Mouse (Mus musculus) Muller cell, postnatal 12 days (primary cell): Measurements from ENCODE around the gene Atp6v1f.

Experiments used
- DNase-seq: peaks from one replicate; pipeline ENCODE4 v3.0.0-alpha.2; 2015; ENCODE audit errors: inconsistent ontology term

Gene Atp6v1f

DNA sequence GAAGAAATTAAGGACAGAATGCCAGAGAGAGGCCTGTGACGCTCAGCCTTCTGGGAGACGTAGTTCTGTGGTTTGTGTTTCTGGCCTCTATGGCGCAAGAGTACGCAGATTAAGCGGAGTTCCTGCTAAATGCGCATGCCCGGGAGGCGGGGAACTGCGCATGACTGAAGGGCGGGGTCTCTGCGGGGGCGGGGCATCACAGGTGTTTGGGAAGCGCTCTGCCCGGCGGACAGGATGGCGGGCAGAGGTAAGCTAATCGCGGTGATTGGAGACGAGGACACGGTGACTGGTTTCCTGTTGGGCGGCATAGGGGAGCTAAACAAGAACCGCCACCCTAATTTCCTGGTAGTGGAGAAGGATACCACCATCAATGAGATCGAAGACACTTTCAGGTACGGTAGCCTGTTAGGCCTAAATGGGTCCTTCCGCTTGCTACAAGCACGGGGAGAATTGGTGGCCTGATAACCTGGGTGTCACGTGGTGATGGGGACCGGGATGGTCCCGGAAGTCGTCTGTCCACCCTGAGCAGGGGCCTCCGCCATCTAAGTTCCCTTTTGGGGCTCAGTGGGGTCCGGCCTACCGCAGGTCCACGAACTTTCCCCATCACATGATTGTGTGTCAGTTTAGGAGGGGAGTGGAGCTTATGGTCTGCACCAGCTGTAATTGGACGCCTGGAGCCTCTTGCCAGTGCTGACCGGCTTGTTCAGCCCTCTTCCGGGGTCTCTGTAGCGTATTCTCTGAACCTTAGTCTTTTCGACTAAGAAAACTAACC is at the start of gene Atp6v1f:
Gene Atp6v1f (plus strand): TSS at position 136 of the 772 bp plus-strand sequence.
- peak; percentile 97 for DNase-seq

DNA sequence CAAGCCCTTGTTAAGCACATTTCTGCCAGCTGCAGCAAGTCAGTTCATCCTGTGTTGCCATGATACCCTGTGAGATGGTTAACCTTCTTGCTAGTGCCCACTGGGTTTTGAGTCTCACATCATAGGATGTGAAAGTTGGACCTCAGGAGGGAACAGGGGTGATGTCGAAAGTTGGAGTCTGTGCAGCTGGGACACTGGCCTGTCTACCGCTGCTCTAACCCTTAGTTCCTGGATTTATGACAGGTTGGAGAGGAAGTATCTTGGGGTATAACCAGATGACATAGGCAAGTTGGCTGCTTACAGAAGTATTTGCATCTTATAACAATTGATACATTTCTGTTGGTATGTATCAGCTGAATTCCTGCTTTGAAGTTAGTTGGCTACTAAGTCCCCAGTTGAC is 46.9 kb upstream of the Atp6v1f start:
- DNase-seq, result no peak

DNA sequence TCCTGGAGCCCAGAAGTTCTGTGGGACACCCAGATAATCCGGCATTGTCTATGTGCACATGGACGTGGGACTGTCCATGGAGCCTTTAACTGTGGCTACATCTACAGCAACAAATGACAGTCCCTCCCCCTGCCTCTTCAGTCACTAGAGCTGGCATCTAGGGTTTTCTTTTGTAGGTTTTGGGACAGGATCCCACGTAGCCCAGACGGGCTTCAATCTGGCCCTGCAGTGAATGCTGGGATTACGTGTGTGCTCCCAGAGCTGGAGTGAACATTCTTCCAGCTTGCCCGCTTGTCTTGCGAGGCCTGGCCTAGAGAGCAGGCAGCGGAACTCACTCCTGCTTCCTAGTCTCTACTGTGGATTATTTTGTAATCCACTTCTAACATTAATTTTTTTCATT is 42.4 kb upstream of the Atp6v1f start:
- no peak for DNase-seq

DNA sequence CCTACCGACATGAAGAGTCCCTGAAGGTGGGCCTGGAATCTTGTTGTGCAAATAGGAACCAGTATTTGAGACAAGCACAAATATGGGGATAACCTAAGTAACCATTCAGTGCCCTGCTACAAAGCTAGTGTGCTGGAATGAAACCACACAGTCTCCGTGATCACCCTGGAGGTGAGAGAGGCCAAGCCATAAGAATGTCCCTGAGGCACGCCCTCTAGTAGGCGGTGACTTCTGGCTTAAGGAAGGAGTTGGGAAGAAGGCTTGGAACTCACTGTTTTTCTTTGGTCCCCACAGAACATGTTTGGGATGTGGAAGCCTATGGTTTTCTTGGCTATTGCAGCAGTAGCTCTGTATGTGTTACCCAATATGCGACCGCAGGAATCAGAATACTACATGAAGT is 41.2 kb upstream of the Atp6v1f start:
- no peak for DNase-seq

DNA sequence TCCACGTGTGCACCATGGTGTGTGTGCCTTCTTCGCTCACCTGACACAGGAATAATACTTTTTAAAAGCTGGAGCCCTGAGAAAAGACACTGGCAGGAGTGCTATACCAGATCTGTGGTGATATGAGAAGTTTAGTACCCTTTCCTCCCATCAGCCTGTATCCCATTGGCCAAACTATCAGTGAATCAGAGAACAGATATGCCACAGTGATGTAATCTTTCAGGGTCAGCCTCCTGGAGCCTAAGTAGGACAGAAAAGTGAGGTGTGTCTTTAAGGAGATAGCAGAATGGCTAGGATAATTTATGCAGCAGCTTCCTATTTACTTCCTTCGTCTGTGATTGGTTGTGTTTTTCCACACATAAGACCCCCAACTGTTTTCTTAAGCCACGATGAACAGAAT is 39.3 kb upstream of the Atp6v1f start:
- peak; percentile 31 for DNase-seq

DNA sequence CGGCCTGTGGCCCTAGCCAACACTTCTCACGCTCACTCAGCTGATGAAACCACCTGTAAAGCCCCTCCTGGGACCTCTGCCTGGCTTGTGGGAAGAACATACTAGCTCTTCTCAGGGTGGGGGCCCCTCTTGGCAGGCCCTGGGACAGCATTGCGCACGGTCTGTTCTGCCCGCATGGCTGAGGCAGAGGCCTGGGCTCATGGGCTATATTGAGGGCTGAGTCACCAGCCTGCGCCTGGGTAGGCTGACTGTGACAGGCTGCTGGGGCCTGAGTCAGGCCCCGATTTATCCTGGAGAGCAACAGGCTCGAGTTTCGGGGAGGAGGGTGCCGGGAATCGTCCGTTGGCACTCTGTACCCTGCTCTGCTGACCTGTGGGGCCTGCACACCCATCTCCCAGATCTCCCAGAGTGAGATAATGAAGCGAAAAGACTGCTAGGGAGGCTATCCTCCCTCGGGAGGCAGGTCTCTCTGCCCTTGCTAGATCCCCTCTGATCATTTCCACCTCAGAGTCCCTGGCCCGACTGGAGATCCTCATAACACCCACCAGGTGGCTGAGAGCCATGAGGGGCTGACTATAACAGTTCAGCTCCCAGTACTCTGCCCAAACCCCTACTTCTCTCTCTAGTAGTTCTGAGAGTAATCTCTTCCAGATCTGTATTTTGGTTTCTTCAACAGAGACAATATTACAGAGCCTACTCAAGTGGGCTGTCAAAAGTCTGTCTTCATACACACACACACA is 36.7 kb upstream of the Atp6v1f start:
- DNase-seq, result peak; percentile 23

DNA sequence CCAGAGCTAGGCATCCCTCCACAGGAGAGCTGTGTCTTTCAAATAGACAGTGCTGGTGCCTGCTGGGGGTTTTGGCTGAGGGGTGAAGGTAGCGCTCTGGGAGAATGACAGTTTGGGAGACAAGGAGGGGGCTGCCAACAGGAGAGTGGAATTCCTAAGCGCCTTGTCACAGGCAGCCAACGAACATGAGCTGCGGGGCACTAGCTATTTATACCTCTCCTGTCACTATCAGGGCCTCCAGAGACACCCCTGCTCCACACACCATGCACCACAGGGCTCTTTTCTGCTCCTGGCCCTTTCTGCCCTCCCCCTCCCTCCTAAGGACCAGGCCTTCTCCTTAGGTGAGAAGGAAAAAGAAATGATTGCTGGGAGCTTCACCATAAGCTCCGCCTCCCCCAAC is 36.0 kb upstream of the Atp6v1f start:
- DNase-seq, result peak; percentile 74

DNA sequence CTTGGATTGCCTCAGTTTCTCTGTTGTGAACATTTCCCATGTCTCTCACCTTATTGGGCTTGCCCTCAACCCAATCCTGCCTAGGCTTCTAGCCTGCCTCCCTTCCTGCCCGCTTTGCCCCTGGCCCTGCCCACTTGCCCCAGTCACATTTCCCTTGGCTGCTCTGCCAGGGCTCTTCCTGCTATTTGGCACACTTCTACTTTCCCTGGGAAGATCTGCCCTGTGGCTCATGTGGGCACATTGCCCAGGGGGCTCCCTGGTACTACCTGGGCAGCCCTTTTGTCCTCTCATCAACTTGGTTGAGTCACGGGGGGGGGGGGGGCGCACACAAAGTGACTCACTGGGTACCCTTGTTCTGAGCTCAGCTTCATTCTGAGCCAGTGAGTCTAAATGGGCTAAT is 35.4 kb upstream of the Atp6v1f start:
- peak; percentile 95 for DNase-seq

DNA sequence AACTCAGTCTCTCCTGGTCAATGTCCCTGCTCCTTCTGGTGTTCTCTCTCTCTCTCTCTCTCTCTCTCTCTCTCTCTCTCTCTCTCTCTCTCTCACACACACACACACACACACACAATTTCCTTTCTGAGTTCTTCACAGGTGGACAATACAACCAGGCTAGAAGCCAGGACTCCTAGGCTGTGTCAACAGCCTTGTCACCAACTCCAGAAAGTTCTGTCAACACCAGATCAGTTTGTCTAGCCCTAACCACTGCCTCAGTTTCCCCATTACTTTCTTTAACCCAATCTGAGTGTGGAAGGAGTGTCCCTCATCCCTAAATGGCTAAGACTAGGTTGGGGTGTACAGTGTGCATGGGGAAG is 34.9 kb upstream of the Atp6v1f start:
- no peak for DNase-seq

DNA sequence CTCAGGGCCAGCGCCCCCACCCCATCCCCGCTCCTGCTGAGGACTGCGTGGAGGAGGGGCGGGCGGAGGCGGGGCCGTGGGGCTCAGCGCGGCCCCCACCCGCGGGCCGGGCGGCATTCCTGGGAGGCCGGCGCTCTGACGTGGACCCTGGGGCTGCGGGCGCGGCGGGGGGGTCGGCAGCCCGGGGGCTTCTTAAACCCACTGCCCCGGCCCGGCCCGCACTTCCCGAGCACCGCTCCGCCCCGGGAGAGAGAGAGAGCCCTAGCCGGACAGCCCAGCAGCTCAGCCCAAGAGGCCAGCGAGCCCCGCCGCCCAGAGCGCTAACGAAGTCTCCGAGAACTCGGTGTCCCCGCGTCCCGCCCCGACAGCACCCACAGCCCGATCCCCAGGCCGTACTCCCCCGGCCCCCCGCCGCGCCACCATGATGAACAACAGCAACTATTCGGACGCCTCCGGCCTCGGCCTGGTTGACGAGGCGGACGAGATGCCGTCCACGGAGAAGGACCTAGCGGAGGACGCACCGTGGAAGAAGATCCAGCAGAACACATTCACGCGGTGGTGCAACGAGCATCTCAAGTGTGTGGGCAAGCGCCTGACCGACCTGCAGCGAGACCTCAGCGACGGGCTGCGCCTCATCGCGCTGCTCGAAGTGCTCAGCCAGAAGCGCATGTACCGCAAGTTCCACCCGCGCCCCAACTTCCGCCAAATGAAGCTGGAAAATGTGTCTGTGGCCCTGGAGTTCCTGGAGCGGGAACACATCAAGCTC is 34.3 kb upstream of the Atp6v1f start, which contains the start of gene Flnc:
Gene Flnc (plus strand): TSS at position 219 of the 766 bp plus-strand sequence.
- peak; percentile 89 for DNase-seq

DNA sequence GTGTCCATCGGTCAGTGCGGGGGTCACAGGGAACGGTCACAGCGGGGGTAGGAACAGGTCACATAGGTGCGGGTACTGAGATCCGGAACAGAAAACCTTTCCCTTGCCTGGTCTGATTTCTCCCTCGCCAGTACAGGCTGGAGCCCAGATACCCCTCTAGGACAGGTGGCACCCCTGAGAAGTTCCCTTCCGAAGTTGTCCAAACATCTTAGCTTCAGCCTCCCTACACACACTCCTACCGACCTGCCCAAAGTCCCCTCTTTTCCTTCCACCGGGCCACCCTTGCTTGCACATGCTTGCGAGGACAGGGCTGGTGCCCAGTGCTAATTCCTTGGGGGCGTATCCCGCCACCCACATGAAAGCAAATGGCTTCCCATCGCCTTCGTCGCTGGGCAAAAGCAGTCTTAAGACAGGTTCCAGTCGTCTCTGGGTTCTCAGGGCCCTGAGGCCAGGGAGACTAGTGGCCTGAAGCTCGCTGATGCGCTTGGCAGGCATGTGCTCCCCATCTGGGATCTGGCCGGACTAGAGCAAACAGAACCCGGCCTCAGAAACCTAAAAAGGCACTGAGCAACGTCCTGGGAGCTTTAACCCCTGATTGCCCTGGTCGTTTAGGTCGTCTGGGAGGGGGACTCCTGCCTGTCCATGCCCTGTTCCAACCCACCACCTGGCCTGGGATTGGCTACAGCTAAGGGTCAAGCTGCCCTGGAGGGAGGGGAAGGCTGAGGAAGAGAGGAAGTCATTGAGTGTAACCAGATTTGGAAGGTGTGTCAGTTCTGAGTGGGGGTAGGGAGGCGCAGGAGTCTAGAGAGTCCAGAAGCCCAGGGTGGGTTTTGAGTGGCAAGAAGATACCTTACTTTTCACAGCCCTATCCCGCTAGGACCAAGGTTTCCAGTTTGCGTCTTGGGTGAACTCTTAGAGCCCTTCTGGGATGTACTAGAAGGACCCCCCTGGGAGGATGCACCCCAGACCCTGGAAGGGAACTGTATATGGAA is 33.4 kb upstream of the Atp6v1f start:
- DNase-seq, result peak; percentile 60

DNA sequence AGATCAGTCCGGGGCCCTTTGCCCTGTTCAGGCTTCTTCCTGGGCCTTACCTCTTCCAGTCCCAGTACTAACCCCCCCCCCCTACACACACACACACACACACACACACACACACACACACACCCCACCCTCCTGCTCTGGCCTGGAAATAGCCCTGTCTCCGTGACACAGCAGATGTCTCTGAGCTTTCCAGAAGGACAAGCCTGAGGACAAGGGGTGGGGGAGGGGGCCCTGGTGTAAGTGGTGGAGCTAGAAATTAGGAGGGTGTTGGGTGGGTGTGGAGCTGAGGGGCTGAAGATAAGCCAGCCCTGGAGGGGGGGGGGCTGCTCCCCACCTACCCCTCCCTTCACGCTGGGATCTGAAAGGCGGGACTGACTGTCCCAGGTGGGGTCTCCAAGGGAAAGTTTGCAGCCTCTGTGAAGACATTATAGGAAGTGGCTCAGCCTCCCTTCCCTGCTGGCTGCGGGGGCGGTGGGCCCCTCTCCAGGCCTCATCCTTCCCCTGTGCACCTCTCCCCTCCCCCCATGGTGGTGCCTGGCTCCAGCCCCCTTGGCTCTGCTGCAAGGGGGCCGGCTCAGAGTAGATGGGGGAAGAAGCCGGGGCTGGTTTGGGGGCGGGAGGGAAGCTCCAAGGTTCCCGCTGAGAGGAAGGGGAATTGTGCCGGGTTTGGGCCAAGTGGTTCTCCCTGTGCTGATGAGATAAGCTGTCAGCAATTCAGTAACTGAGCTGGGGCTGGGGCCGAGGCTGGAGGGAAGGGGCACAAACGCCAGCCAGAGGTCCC is 32.4 kb upstream of the Atp6v1f start:
- DNase-seq, result peak; percentile 87

DNA sequence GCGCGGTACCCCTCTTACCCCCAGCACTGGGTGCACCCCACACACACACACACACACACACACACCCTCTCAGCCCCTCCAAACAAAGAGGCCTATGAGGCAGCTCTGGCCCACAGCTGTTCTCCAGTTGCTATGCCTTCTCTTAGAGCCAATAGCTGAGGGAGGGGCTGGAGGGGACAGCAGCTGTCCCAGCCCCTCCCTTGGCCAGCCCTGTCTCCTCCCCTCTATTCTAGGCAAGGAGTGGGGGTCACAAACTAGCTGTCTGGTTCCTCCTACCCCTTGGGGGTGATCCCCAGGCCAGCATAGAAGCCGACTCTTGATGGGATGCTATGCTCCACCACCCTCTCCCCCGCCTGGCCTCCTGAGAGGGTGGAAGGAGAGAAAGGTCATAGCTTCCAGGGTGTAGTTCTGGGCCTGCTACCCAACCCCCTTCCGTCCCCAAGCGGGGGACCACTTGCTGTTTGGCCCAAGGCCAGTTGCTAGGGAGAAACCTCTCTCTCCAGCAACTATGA is 31.5 kb upstream of the Atp6v1f start:
- DNase-seq, result peak; percentile 62

DNA sequence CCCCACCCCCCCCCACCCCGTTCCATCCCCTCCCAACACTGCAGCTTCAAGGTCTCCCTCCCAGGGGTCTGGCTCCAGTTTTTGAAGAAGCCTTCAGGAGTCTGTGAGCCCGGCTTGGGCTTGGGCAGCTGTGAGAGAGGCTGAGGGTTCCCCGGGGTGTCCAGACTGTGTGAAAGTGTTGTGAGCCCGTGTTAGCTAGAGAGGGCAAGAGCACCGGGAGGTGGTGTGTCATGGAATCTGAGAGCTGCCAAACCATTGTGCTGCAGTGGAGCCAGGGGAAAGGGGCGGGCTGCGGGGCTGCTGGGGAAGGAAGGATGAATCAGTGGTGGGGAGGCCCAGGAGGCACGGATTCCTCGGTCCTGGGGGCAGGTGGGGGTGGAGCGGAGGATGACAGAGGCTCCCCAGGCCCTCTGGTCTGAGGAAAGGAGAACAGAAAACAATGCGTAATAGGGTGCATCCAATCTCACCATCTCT is 31.0 kb upstream of the Atp6v1f start:
- DNase-seq, result peak; percentile 96

DNA sequence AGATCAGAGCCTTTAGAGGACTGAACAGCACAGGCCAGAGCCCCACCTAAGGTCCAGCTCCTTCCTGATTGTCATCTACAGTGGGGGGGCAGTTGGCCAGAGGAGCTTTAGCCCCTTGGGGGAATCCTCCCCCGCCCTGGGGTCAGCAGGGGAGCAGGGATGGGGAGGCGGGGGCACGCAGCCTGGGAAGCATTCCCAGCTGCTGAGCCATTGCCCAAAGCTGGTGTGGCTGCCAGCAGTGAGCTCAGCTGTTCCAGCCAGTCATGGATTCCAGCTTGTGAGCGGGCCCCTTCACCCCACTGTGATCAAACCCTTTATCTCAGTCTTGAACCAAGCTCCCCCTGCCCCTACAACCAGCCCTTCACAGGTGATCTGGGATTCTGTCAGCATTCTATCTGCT is 28.3 kb upstream of the Atp6v1f start:
- DNase-seq, result peak; percentile 83

DNA sequence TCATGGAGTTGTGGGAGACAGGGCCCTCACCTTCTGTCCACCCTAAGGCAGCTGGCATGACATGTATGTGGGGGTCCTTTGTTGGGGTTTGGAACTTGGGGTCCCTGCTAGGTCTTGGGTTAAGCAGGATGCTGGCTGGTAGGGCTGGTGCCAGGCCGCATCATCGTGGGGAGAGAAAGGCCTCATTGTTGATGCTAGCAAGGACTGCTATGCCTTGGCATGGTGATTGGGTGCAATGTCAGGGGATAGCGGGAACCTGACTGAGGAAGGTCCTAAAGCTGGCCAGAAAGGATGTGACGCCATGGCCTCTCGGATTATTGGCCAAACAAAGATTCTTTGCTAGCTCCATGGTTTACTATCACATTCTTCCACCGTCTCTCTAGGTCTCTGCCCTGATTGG is 27.7 kb upstream of the Atp6v1f start:
- DNase-seq, result no peak

DNA sequence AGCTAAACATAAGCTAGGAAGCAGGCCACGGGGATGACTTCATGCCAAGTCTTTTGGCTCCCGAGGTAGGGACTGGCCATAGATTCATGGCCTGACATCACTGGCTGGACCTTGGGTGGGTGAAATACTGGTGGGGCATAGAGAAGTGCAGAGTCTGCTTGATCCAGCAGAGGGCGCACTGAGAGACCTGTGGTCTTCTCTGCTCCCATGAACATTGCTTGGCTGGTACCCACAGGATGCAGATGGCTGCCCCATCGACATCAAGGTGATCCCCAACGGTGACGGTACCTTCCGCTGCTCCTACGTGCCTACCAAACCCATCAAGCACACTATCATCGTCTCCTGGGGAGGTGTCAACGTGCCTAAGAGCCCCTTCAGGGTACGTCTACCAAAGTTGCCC is 22.7 kb upstream of the Atp6v1f start:
- DNase-seq, result no peak

DNA sequence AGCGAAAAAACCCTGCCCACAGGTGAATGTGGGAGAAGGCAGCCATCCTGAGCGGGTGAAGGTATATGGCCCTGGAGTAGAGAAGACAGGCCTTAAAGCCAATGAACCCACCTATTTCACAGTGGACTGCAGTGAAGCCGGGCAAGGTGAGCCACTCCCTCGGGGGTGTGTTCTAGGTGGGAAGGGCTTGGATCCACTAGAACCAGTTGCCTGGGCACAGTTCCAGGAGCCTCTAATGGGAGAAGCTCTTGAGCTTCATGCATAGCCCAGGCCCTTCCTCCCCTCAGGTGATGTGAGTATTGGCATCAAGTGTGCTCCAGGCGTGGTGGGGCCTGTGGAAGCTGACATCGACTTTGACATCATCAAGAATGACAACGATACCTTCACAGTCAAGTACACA is 22.2 kb upstream of the Atp6v1f start:
- no peak for DNase-seq

DNA sequence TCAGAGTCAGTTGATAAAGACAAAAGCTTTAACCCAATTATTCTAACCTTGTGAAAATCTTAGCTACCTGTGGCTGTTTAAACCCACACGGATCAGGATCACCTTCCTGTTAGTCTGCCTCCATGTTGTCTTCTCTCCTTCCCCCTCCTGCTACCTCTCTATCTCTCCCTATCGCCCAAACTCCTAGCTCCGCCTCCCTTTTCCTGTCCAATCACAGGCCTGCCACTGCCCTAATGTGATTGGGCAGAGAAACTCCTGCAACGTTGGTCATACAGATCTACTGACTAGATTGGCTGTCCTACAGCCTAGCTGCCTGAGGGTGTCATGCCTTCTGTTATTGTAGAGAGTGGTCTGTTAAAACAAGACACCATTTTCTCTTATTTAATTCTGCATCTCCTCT is 17.7 kb upstream of the Atp6v1f start:
- no peak for DNase-seq

DNA sequence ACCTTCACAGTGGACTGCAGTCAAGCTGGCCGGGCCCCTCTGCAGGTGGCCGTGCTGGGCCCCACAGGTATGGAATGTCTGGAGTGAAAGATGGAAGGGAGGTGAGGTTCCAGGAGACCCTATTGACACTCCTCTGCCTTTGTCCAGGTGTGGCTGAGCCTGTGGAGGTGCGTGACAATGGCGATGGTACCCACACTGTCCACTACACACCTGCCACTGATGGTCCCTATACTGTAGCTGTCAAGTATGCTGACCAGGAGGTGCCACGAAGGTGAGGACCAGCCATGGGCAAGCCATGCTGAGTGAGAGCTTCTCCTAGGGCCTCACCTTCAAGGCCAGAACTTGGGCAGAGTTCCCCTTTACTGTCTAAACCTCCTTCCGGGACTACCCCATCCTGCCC is 16.9 kb upstream of the Atp6v1f start:
- no peak for DNase-seq
